ENCODE assay signal across 25 mouse cellular contexts in genomic region chr2:172662165-172662564, GRCm38 (mm10).
DNase-seq lines count a peak whose midpoint lies in the region; ATAC-seq and TF ChIP-seq lines count a peak whose summit lies in the region.
"Had no signal": no experiment of that assay in that cellular context is flagged by ENCODE, and none has a peak within 500 bp of the region (broad histone marks: within the 10 kb centered on the region; RNA-seq: fewer than 3 reads in every experiment).

No protein-coding gene starts in this region.

- H3K4me2 ChIP-seq in heart, embryonic 11.5 days, result no peak overlapping the region
- H3K4me2 ChIP-seq in midbrain, postnatal 0 days (ENCODE audit: low read depth, low read length, poor library complexity, severe bottlenecking), result no peak overlapping the region
- no peak overlapping the region for H3K4me2 ChIP-seq in midbrain, embryonic 13.5 days (replicated peaks)
- H3K4me2 ChIP-seq: heart, embryonic 15.5 days; hindbrain, embryonic 15.5 days had no signal

- peak; percentile 42 for TF ChIP-seq CTCF in midbrain, postnatal 0 days (IDR thresholded peaks at IDR 0.05)

- peaks cover 24% of the 10 kb centered on the region for H3K4me1 ChIP-seq in heart, embryonic 10.5 days
- H3K4me1 ChIP-seq in heart, embryonic 11.5 days (ENCODE audit: control insufficient read depth, insufficient read depth, low read length), result peaks cover 3% of the 10 kb centered on the region; the same call in 1 of the 2 replicates
- no peaks in the 10 kb centered on the region for H3K4me1 ChIP-seq in midbrain, postnatal 0 days (ENCODE audit: insufficient read depth, low read length)
- H3K4me1 ChIP-seq in midbrain, embryonic 13.5 days (replicated peaks), result peaks cover 19% of the 10 kb centered on the region
- H3K4me1 ChIP-seq: megakaryocyte, embryonic 14.5 days had no signal

- no peak overlapping the region for H3K9ac ChIP-seq in heart, embryonic 11.5 days (ENCODE audit: low read depth, low read length)
- no peak overlapping the region for H3K9ac ChIP-seq in midbrain, postnatal 0 days (replicated peaks; ENCODE audit: low read length, poor library complexity, severe bottlenecking)
- no peak overlapping the region for H3K9ac ChIP-seq in midbrain, embryonic 13.5 days (replicated peaks)
- H3K9ac ChIP-seq: embryonic facial prominence, embryonic 13.5 days; heart, embryonic 15.5 days; hindbrain, embryonic 15.5 days had no signal

- no peak overlapping the region for H3K27ac ChIP-seq in heart, embryonic 10.5 days
- no peak overlapping the region for H3K27ac ChIP-seq in heart, embryonic 11.5 days (ENCODE audit: low read depth, low read length)
- H3K27ac ChIP-seq in midbrain, postnatal 0 days (ENCODE audit: low read depth, low read length), result no peak overlapping the region
- H3K27ac ChIP-seq in midbrain, embryonic 13.5 days, result no peak overlapping the region
- H3K27ac ChIP-seq: heart, embryonic 15.5 days; hindbrain, embryonic 15.5 days; layer of hippocampus, adult 2 months had no signal

- WGBS in heart, embryonic 10.5 days, result 50% methylated on average over 11 of the region's 11 CpGs
- 35% methylated on average over 11 of the region's 11 CpGs for WGBS in heart, embryonic 11.5 days (ENCODE audit: insufficient replicate concordance)
- 70% methylated on average over 11 of the region's 11 CpGs for WGBS in midbrain, postnatal 0 days
- 63% methylated on average over 11 of the region's 11 CpGs for WGBS in midbrain, embryonic 13.5 days

- H3K9me3 ChIP-seq in heart, embryonic 10.5 days, result 0 out of 2 replicates have a peak, but pooled peaks cover 3% of the 10 kb centered on the region
- no peaks in the 10 kb centered on the region for H3K9me3 ChIP-seq in heart, embryonic 11.5 days (replicated peaks; ENCODE audit: control insufficient read depth, low read length)
- H3K9me3 ChIP-seq in midbrain, postnatal 0 days (ENCODE audit: low read length), result 0 out of 2 replicates have a peak, but pooled peaks cover 2% of the 10 kb centered on the region
- no peaks in the 10 kb centered on the region for H3K9me3 ChIP-seq in midbrain, embryonic 13.5 days
- H3K9me3 ChIP-seq: heart, embryonic 15.5 days; hindbrain, embryonic 15.5 days had no signal

- H3K4me3 ChIP-seq in heart, embryonic 10.5 days, result peak overlapping the region; percentile 29; the same call in 1 of the 2 replicates
- no peak overlapping the region for H3K4me3 ChIP-seq in heart, embryonic 11.5 days (ENCODE audit: low read depth, low read length)
- no peak overlapping the region for H3K4me3 ChIP-seq in midbrain, postnatal 0 days (ENCODE audit: low read depth, low read length)
- no peak overlapping the region for H3K4me3 ChIP-seq in midbrain, embryonic 13.5 days (replicated peaks)
- H3K4me3 ChIP-seq: embryonic facial prominence, embryonic 13.5 days; hindbrain, embryonic 15.5 days; layer of hippocampus, adult 2 months; megakaryocyte, embryonic 14.5 days; myocyte had no signal

- H3K36me3 ChIP-seq in heart, embryonic 10.5 days, result no peaks in the 10 kb centered on the region
- H3K36me3 ChIP-seq in heart, embryonic 11.5 days (ENCODE audit: control insufficient read depth, insufficient read depth, low read length), result no peaks in the 10 kb centered on the region
- H3K36me3 ChIP-seq in midbrain, postnatal 0 days (ENCODE audit: insufficient read depth, low read length), result no peaks in the 10 kb centered on the region
- H3K36me3 ChIP-seq in midbrain, embryonic 13.5 days, result no peaks in the 10 kb centered on the region
- H3K36me3 ChIP-seq: embryonic facial prominence, embryonic 13.5 days; heart, embryonic 15.5 days; hindbrain, embryonic 15.5 days had no signal

- H3K27me3 ChIP-seq in heart, embryonic 10.5 days (ENCODE audit: insufficient read depth, poor library complexity, severe bottlenecking), result peaks cover 43% of the 10 kb centered on the region
- H3K27me3 ChIP-seq in heart, embryonic 11.5 days (ENCODE audit: control insufficient read depth, insufficient read depth, low read length), result peaks cover 33% of the 10 kb centered on the region
- peaks cover 24% of the 10 kb centered on the region; the same call in 1 of the 2 replicates for H3K27me3 ChIP-seq in midbrain, postnatal 0 days (ENCODE audit: insufficient read depth, low read length)
- H3K27me3 ChIP-seq in midbrain, embryonic 13.5 days, result peaks cover 37% of the 10 kb centered on the region

- no peak for ATAC-seq in heart, embryonic 11.5 days (replicated peaks; ENCODE audit: insufficient number of reproducible peaks, low FRiP score, low TSS enrichment)
- no peak for ATAC-seq in midbrain, postnatal 0 days (ENCODE audit: low FRiP score)
- no peak for ATAC-seq in midbrain, embryonic 13.5 days
- ATAC-seq: CD4-positive, CD25-positive, alpha-beta regulatory T cell, adult 4 months; forebrain, embryonic 14.5 days; intestine, embryonic 16.5 days had no signal

- no peak for DNase-seq in heart, embryonic 10.5 days (ENCODE audit: low spot score)
- DNase-seq in midbrain, postnatal 0 days (ENCODE audit: low spot score), result no peak
- DNase-seq in ZHBTc4 (ENCODE audit: low read depth, low spot score), result peak; percentile 78
- no peak for DNase-seq in right cerebral cortex, postnatal 10 days (ENCODE audit: low spot score in 2 of 2)
- no peak for DNase-seq in embryo, embryonic 9.5 days (ENCODE audit: extremely low spot score)
- DNase-seq: adrenal gland, postnatal 36 days; cerebellum, adult 11-12 months; cerebellum, postnatal 10 days; gastrocnemius, postnatal 25 days; heart, adult 18-20 months; heart, postnatal 4 days; kidney, postnatal 25 days; lung, adult 18-20 months; right cerebral cortex, postnatal 4 days had no signal
